Mouse (Mus musculus) c-Kit-positive CD71-positive TER-119-negative erythroid progenitor cells, embryonic 14.5 days (primary cell): ENCODE measurements around the gene 4931423N10Rik.

Experiments used
- DNase-seq: peaks from one replicate; pipeline ENCODE4 v3.0.0-alpha.2; 2013; ENCODE audit warnings: low read depth

The 4931423N10Rik gene

DNA sequence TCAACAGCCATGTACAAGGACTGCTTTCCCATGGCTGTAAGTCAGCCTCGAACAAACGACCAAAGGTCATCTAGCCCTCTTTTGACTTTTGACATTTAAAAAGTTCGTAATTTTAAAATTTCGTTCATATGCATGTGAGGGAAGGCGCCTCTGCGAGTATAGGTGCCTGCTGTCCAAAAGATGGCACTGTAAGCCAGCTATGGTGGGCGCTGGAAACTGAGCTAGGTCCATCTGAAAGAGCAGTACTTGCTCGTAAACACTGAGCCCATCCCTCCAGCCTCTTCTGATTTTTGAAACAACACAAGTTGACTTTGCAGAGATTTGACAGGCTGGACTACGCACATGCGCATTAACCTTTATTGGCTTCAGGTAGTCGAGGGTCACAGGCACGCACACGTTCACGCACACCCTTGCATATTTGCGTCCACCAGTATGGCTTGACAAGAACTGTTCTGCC lies at the start of gene 4931423N10Rik:
TSS of gene 4931423N10Rik (plus strand) at position 407 of the 457 bp plus-strand sequence.
- no peak for DNase-seq

DNA sequence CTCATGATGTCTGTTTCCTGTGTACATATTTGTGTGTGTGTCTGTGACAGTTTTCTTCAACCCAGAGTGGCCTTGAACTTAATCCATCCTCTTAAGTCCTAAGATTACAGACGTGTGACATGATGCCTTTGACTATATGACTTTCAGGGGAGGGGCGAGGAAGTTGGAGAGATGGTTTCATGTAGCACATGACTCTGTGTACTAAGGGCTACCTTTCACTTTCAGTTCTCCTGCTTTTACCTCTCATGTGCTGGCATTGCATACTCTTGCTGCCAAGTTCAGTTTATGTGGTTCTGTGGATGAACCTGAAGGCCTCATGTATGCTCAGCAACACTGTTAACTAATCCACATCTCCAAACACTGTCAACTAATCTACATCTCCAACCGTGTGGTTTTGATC lies 35.0 kb upstream of the 4931423N10Rik start:
- DNase-seq = no peak

DNA sequence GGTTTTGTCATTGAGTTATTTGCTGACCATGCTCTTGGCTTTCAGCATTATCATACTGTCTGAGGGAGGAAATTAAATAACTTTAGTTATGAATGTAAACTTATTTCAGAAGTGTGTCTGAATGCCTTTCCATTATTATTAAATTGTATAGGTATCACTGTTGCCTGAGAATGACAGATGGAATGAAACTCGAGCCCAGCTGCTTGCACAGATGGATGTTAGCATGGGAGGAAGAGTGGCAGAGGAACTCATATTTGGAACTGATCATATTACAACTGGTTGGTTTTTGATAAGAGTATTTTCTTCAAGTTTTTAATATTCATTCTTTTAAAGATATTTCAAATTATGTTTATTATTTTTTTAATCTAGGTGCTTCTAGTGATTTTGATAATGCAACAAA lies 12.9 kb upstream of the 4931423N10Rik start:
- no peak for DNase-seq

DNA sequence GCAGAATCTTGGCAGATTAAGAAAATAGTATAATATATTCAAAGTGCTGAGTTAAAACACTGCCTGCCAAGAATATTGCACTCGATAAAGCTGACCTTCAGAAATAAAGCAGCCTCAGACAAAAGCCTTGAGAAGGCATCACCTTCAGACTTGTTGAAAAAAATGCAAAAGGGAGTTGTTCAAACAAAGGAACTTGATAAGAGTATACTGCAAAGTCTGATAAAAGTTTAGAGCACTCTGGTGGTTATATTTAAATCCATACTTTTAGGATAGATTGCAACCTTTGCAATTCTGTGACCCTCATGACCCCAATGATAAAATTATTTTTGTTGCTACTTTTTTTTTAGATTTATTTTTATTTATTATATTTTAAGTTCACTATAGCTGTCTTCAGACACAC lies 6.2 kb upstream of the 4931423N10Rik start:
- DNase-seq = no peak

DNA sequence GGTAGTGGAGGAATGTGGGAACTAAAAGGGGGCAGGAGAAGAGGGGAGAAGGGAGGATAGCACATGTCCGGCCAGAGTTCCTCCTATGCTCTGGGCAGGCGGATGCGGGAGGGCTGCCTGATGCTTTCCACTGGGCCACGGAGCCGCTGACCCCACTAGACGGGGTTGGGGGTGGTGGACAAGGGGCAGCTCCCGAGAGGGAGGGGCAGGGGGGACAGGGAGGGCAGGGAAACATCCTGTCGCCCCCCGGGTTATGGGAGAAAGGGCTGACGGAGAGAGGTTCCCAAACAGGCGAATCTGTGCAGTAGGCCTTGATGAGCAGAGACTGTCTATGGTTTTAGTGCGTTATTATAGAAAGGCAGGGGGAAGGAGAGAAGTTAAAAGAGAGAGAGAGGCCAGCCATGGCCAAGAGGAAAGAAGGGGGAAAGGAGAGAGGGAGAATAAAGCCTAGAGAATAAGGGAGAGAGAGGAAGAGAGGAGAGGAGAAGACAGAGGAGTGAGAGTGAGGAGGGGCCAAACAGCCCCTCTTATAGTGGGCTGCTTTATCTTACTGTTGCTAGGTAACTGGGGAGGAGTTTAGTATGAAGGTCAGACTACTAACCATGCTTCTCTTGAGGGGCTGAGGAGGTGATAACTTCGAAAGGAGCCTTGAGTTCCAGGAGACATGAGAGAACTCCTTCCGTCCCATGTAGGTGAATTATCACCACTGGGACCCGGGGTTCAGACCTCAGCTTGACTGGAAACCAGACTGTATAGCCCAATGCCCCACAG lies 4.2 kb upstream of the 4931423N10Rik start:
- no peak for DNase-seq

DNA sequence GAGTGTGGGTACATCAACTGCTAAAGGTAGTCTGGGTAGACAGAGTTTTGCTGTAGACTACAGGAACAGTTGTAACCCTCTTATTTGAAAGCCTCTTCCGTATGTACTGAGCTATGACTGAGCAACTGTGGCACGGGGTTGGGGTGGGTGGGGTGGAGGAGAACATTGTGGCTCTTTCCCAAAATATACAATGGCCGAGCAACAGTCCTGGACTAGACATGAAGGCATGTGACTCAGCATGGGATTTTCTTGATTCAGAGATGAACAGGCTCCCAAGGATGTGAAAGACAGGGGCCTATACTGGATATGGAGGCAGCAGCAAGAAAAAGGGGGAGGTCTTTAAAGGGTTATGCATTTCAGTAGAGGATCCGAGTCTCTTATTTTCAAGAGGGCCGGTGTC lies 6.4 kb downstream of the 4931423N10Rik start:
- no peak for DNase-seq

DNA sequence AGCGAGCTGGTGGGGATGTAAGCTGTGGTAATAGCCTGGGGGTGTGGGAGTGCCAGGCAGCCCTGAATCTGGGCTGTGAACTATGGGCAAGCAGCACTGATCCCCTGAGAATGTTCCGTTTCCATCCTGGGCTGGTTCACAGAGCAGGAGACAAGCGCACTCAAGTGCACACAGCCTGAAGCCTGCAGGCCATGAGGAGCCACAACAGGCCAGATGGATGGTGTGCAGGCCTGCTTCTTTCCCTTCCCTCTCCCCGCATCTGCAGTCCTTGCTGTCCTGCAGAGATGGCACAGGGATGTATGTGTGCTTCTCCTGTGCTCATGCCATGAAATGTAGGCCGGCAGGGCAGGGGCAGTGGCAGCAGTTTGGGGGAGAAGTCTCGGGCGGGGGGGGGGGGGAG lies 17.9 kb downstream of the 4931423N10Rik start:
- DNase-seq = no peak

DNA sequence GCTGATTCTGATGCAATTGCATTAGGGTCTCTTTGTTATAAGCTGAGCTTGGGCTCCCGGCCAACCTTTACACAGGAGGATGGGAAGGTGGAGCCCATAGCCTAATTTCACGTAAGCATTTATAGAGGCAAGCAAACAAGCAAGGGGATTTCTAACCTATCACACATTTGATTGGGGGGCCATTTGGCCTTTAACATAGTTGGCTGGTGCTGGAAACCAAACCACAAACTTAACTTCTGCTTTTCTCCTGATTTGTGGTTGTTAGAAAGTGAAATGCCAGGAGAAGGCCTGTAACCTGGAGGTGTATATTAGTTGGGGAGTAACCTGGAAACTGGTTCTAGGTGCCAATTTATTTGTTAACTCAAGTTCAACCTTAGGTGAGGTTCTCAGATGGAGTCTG lies 21.2 kb downstream of the 4931423N10Rik start:
- DNase-seq = no peak

DNA sequence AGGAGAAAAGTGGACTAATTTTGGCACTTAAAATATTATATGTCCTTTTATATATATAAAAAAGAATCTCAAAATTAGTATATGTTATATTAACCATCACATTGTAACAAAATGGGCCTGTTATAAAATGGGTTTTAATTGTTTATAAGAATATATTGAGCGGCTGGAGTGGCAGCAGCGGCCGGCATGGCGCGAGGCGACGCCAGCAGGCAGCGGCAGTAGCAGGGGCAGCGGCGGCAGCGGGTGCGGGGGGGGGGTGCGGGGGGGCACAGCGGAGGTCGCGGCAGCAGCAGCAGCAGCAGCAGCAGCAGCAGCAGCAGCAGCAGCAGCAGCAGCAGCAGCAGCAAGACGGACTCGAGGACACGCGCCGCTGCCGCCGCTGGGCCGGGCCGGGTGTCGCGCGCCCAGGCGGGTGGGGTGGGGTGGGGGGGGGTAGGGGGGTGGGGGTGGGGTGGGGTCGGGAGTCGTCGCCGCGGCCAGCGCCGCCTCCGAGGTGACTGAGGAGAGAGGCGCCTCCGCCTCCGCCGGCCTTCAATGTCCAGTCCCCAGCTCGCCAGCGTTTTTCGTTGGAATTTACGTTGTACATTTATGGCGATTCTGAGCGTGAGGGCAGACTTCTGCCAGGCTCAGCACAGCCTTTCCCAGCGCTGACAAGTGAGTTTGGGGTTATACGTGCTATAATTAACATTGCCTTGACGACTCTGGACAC lies 26.9 kb downstream of the 4931423N10Rik start:
- DNase-seq = no peak

DNA sequence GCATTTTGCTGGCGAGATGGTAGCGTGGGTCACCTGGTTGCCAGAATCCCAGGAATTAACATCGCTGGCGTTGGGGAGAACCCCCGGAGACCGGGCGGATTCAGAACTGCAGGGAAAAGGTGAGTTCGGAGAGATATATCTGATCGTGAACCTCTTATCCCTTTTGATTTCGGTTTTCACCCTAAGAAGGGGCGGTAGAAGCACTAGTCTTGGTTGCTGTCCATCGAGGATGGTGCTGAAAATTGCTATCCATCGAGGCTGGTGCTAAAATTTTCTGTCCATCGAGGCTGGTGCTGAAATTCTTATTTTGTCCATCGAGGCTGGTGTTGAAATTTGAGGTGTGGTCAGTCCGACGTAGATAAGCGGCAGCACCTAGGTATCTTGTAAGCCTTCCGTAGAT lies 83.7 kb downstream of the 4931423N10Rik start:
- DNase-seq = peak; percentile 11

DNA sequence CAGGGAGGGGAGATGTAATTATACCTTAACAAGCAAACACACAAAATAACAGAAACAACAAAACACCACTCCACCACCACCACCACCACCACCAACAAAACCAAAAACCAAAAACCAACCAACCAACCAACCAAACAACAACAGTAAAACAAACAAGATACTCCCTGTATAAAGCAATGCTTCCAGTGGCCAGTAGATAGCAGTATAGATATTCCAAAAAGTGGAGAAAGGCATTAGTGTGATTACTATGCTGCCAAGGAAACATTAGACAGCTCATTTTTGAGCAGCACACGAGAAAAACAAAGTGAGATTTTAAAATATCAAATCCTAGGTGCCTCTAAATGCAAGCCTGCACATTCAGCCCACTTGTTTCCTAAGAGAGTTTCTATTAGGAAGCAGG lies 107.6 kb downstream of the 4931423N10Rik start:
- no peak for DNase-seq
